Mouse (Mus musculus): ENCODE data around the gene Hexb. TPM values are rescaled to one million over a fixed set of nuclear protein-coding genes. Genes with fewer than 3 reads are reported as not detected.
A peak's percentile ranks its signal among the peaks of the same experiment; 100 is the strongest.

Hexb gene
- polyA plus RNA-seq, 1 experiment from 2014 or later: 273 TPM

- H3K4me1 ChIP-seq (replicated peaks; ENCODE audit: control insufficient read depth, insufficient read depth, low read length): peaks cover 14% of the 10 kb centered on the region; the same call in 1 of the 2 replicates
- H3K9ac ChIP-seq (ENCODE audit: low read depth, low read length): no peak overlapping the region
- no peaks in the 10 kb centered on the region for H3K9me3 ChIP-seq (ENCODE audit: control insufficient read depth)
- peak overlapping the region; percentile 37 for H3K27ac ChIP-seq (ENCODE audit: low read depth, low read length)
- no peak overlapping the region for H3K4me3 ChIP-seq (ENCODE audit: low read depth, low read length)
- 28% methylated on average over 16 of the region's 16 CpGs for WGBS
- H3K4me2 ChIP-seq (replicated peaks; ENCODE audit: low read depth): no peak overlapping the region; the same call in 1 of the 2 replicates
- H3K36me3 ChIP-seq (ENCODE audit: control insufficient read depth, insufficient read depth): no peaks in the 10 kb centered on the region
- H3K27me3 ChIP-seq (replicated peaks; ENCODE audit: control insufficient read depth, insufficient read depth, low read length): no peaks in the 10 kb centered on the region
- ATAC-seq: peak; percentile 76
- TF ChIP-seq CTCF (IDR thresholded peaks at IDR 0.05; ENCODE audit: low read depth): no peak
Observed at GRCm38 (mm10) chr13:97238181-97238981, 40.2 kb upstream of the Hexb start.

DNA sequence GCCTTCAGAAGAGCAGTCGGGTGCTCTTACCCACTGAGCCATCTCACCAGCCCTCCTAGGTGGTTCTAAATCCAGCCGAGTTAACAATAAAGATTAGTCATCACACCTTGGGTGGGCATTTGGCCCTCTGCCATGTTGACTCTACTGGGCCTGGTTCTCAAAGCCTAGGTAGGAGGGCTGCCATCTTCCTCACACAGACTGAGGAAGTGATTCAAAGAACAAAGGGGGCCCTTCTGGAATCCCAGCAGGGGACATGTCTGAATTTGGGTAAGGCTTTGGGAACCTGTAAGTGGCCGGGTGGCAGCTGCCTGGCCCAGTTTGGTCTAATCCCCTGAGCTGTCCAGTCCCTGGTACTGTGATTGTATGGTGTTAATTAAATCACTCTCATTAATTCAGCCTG lies 39.5 kb upstream of the Hexb start:
- WGBS: 46% methylated on average over 3 of the region's 3 CpGs
- ATAC-seq: no peak
- no peak overlapping the region; the same call in 1 of the 2 replicates for H3K27ac ChIP-seq (ENCODE audit: low read depth, low read length)
- no peak overlapping the region for H3K4me3 ChIP-seq (ENCODE audit: low read depth, low read length)
- H3K27me3 ChIP-seq (replicated peaks; ENCODE audit: control insufficient read depth, insufficient read depth, low read length): no peaks in the 10 kb centered on the region
- no peaks in the 10 kb centered on the region for H3K9me3 ChIP-seq (ENCODE audit: control insufficient read depth)
- H3K4me2 ChIP-seq (replicated peaks; ENCODE audit: low read depth): no peak overlapping the region
- no peak for TF ChIP-seq CTCF (IDR thresholded peaks at IDR 0.05; ENCODE audit: low read depth)
- H3K9ac ChIP-seq (ENCODE audit: low read depth, low read length): no peak overlapping the region
- no peaks in the 10 kb centered on the region for H3K36me3 ChIP-seq (ENCODE audit: control insufficient read depth, insufficient read depth)
- peaks cover 11% of the 10 kb centered on the region; the same call in 1 of the 2 replicates for H3K4me1 ChIP-seq (replicated peaks; ENCODE audit: control insufficient read depth, insufficient read depth, low read length)

GRCm38 (mm10) chr13:97235911-97236310 lies 37.8 kb upstream of the Hexb start:
- WGBS: 83% methylated on average over 6 of the region's 6 CpGs
- no peaks in the 10 kb centered on the region for H3K9me3 ChIP-seq (ENCODE audit: control insufficient read depth)
- H3K4me1 ChIP-seq (replicated peaks; ENCODE audit: control insufficient read depth, insufficient read depth, low read length): peaks cover 9% of the 10 kb centered on the region; the same call in 1 of the 2 replicates
- H3K27me3 ChIP-seq (replicated peaks; ENCODE audit: control insufficient read depth, insufficient read depth, low read length): no peaks in the 10 kb centered on the region
- no peak overlapping the region for H3K9ac ChIP-seq (ENCODE audit: low read depth, low read length)
- H3K4me3 ChIP-seq (ENCODE audit: low read depth, low read length): no peak overlapping the region
- H3K27ac ChIP-seq (ENCODE audit: low read depth, low read length): no peak overlapping the region
- no peak for TF ChIP-seq CTCF (IDR thresholded peaks at IDR 0.05; ENCODE audit: low read depth)
- ATAC-seq: no peak
- no peak overlapping the region for H3K4me2 ChIP-seq (replicated peaks; ENCODE audit: low read depth)
- no peaks in the 10 kb centered on the region for H3K36me3 ChIP-seq (ENCODE audit: control insufficient read depth, insufficient read depth)

DNA sequence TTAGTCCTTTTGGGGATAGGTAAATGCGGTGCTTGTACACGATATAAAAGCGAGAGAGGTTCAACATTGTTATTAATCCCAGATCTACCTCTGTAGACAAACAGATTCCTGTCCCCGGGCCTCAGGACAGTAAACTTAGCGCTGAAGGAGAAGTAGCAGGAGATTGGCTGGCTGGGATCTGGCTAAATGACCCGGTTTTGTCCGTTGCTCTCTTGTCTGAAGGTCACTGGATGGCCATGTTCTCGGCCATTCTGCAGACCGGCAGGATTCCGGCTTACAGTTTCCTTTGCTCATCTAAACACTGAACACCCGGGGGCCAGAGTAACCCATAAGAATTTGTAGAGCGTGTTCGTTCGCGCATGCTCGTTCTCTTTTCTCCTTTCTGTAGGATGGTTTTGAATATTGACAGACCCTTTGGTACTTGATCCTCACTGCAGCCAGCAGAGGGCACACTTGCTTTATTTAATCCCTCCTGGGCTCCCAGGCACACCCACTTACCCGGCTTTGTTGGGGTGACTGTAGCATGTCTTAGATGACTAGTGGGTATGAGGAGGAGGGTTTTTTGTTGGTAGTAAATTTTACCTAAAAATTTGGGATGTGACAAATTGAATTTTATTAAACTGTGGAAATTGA lies 36.7 kb upstream of the Hexb start:
- Histone ChIP-seq H3K9me3 (ENCODE audit: control insufficient read depth) (no peaks in the 10 kb centered on the region), H3K9ac (ENCODE audit: low read depth, low read length) (no peak overlapping the region), H3K36me3 (ENCODE audit: control insufficient read depth, insufficient read depth) (no peaks in the 10 kb centered on the region), H3K4me3 (ENCODE audit: low read depth, low read length) (no peak overlapping the region), H3K27me3 (replicated peaks; ENCODE audit: control insufficient read depth, insufficient read depth, low read length) (no peaks in the 10 kb centered on the region), H3K4me2 (replicated peaks; ENCODE audit: low read depth) (peak overlapping the region; percentile 44), H3K4me1 (replicated peaks; ENCODE audit: control insufficient read depth, insufficient read depth, low read length) (peaks cover 9% of the 10 kb centered on the region; the same call in 1 of the 2 replicates), H3K27ac (ENCODE audit: low read depth, low read length) (no peak overlapping the region)
- no peak; the same call in 1 of the 2 replicates for ATAC-seq
- TF ChIP-seq CTCF (IDR thresholded peaks at IDR 0.05; ENCODE audit: low read depth): peak; percentile 87
- 15% methylated on average over 17 of the region's 17 CpGs for WGBS

- 82% methylated on average over 2 of the region's 2 CpGs for WGBS
- Histone ChIP-seq H3K9ac (ENCODE audit: low read depth, low read length) (no peak overlapping the region), H3K4me3 (ENCODE audit: low read depth, low read length) (no peak overlapping the region), H3K4me1 (replicated peaks; ENCODE audit: control insufficient read depth, insufficient read depth, low read length) (peaks cover 4% of the 10 kb centered on the region; the same call in 1 of the 2 replicates), H3K4me2 (replicated peaks; ENCODE audit: low read depth) (no peak overlapping the region), H3K9me3 (ENCODE audit: control insufficient read depth) (no peaks in the 10 kb centered on the region), H3K27me3 (replicated peaks; ENCODE audit: control insufficient read depth, insufficient read depth, low read length) (no peaks in the 10 kb centered on the region), H3K27ac (ENCODE audit: low read depth, low read length) (no peak overlapping the region), H3K36me3 (ENCODE audit: control insufficient read depth, insufficient read depth) (no peaks in the 10 kb centered on the region)
- TF ChIP-seq CTCF (IDR thresholded peaks at IDR 0.05; ENCODE audit: low read depth): peak; percentile 43
- no peak for ATAC-seq
Observed at GRCm38 (mm10) chr13:97233092-97233491, 34.9 kb upstream of the Hexb start.

DNA sequence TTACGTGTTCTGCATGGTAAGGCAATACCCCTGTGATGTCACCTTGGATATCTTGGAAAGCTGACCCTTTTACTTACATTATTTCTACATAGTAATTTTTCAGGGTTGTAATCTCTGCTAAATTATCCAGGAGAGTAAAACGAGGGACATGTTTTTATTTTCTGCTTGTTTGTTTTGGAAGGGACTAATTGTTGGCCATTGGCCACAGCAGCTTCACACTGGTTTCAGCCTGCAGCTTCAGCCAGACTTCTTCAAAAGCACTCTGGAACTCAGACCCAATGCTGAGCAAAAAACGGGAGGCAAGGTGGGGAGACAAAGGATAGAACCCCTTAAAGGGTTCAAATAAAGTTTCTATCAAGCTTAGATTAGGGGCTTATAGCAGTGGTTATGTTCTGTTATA lies 31.9 kb upstream of the Hexb start:
- TF ChIP-seq CTCF (IDR thresholded peaks at IDR 0.05; ENCODE audit: low read depth): no peak
- Histone ChIP-seq H3K4me1 (replicated peaks; ENCODE audit: control insufficient read depth, insufficient read depth, low read length) (no peaks in the 10 kb centered on the region), H3K27me3 (replicated peaks; ENCODE audit: control insufficient read depth, insufficient read depth, low read length) (no peaks in the 10 kb centered on the region), H3K36me3 (ENCODE audit: control insufficient read depth, insufficient read depth) (no peaks in the 10 kb centered on the region), H3K9ac (ENCODE audit: low read depth, low read length) (no peak overlapping the region), H3K4me2 (replicated peaks; ENCODE audit: low read depth) (no peak overlapping the region), H3K4me3 (ENCODE audit: low read depth, low read length) (no peak overlapping the region), H3K9me3 (ENCODE audit: control insufficient read depth) (no peaks in the 10 kb centered on the region), H3K27ac (ENCODE audit: low read depth, low read length) (no peak overlapping the region)
- no peak for ATAC-seq
- 85% methylated on average over 3 of the region's 3 CpGs for WGBS
